Mouse (Mus musculus): Measurements from ENCODE around the gene Zdhhc16. TPM values are rescaled to one million over a fixed set of nuclear protein-coding genes. Genes with fewer than 3 reads are reported as not detected.

Gene Zdhhc16
- polyA plus RNA-seq, 3 experiments from 2014 or later: 38.4 to 48.4 (median 43.2) TPM

DNA sequence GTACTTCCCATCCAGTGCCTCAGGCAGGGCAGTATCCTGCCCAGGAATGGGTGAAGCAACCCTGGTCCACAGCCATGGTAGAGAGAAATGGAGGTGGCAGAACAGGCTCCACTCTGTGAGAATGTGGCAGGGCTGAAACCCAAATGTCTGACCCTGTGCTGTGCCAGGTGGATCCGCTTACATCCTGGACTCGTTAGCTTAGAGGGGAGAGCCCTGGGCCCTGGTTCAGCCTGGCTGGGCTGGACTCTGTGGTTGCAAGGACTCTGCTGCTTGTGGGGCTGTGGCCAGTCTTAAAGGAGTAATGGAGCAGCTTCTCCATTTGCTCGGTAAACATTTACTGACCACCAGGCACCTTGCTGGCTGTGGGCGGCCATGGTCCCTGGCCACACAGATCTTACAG is 53.9 kb downstream of the Zdhhc16 start:
- no peak for ATAC-seq

- ATAC-seq: no peak
Measured at GRCm38 (mm10) chr19:41989810-41990209, 56.5 kb downstream of the Zdhhc16 start.

DNA sequence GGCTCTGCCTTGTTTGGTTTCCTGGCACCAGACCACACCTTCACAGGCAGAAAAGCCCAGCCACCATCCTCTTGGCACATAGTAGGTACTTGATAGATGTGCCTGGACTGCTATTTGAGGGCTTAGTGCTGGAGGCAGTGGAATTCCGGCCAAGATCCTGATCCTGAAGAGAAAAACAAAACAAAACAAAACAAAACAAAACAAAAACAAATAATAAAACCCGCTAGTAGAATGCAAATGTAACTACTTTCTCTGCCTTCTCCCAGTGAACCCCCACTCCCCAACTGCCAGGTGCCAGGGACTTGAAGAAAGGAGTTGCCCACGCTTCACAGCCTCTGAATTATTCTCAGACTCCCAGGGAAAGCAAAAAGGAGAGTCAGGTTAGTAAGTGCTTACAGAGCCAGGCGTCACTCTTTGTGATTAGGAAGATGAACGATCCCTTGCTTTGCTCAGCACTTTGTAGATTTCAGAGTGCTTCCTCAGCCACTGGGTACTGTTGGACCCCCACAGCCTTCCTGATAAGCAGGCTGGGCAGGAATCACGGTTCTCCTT is 58.7 kb downstream of the Zdhhc16 start:
- no peak for ATAC-seq

DNA sequence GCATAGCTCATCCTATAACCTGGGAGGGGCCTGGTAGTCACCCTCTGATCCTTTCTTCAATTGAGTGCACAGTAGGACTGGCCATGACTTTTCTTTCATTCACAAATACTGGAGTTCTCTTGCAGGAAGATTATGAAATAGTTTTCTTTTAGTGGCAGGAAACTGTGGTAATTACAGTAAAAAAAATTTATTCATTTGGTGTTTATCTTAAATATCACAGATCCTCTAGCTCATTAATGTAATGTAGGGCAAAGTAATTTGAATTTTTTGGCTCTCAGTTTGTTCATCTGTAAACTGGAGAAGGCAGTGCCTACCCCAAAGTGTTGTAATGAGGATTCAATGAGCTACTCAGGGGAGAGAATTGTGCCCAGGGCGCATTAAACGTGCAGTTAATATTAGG is 59.7 kb downstream of the Zdhhc16 start:
- no peak for ATAC-seq

GRCm38 (mm10) chr19:41993484-41993883 is 60.2 kb downstream of the Zdhhc16 start:
- no peak for ATAC-seq

Other genes with a start within 250 kb of the Zdhhc16 start
- not detected for gene Slit1, start 189.8 kb upstream of the Zdhhc16 start, polyA plus RNA-seq (2017; shearing (Covaris generic))
- 10 to 100 TPM in 1 of 3 experiments, 1 to 10 TPM in 2; 2.7 to 21.2 (median 2.7) TPM for gene Arhgap19, start 131.4 kb upstream of the Zdhhc16 start, polyA plus RNA-seq (2017; shearing (Covaris generic))
- gene Frat1, start 103.5 kb upstream of the Zdhhc16 start, polyA plus RNA-seq (2017; shearing (Covaris generic)): 10 to 100 TPM in 2 of 3 experiments, 1 to 10 TPM in 1; 7.8 to 24.9 (median 21.2) TPM
- gene Frat2, start 85.3 kb upstream of the Zdhhc16 start, polyA plus RNA-seq (2017; shearing (Covaris generic)): 1 to 10 TPM in 2 of 3 experiments, under 1 TPM in 1; 0.33 to 1.5 (median 1.3) TPM
- 1 to 10 TPM; 5.9 to 8.6 (median 7.5) TPM for gene Rrp12, start 37.3 kb upstream of the Zdhhc16 start, polyA plus RNA-seq (2017; shearing (Covaris generic))
- gene Pgam1, start 21.6 kb upstream of the Zdhhc16 start, polyA plus RNA-seq (2017; shearing (Covaris generic)): 10 to 100 TPM; 52.3 to 81.2 (median 59.2) TPM
- 10 to 100 TPM; 66.9 to 92.2 (median 92.1) TPM for gene Exosc1, start 57 bp upstream of the Zdhhc16 start, polyA plus RNA-seq (2017; shearing (Covaris generic))
- 10 to 100 TPM; 58.6 to 97.5 (median 79.2) TPM for gene Mms19, start 47.7 kb downstream of the Zdhhc16 start, polyA plus RNA-seq (2017; shearing (Covaris generic))
- 1 to 10 TPM; 1.1 to 4.7 (median 3.9) TPM for gene Ubtd1, start 48.3 kb downstream of the Zdhhc16 start, polyA plus RNA-seq (2017; shearing (Covaris generic))
- not detected for gene Ankrd2, start 102.5 kb downstream of the Zdhhc16 start, polyA plus RNA-seq (2017; shearing (Covaris generic))
- gene Hoga1, start 112.1 kb downstream of the Zdhhc16 start, polyA plus RNA-seq (2017; shearing (Covaris generic)): not detected
- not detected for gene 4933411K16Rik, start 118.8 kb downstream of the Zdhhc16 start, polyA plus RNA-seq (2017; shearing (Covaris generic))
- gene Morn4, start 152.9 kb downstream of the Zdhhc16 start, polyA plus RNA-seq (2017; shearing (Covaris generic)): under 1 TPM; 0.55 to 0.75 (median 0.65) TPM
- gene Pi4k2a, start 157.0 kb downstream of the Zdhhc16 start, polyA plus RNA-seq (2017; shearing (Covaris generic)): 10 to 100 TPM in 2 of 3 experiments, 1 to 10 TPM in 1; 8.1 to 16.7 (median 11.9) TPM
- 10 to 100 TPM in 1 of 3 experiments, 1 to 10 TPM in 2; 6.1 to 12.0 (median 6.8) TPM for gene Avpi1, start 195.6 kb downstream of the Zdhhc16 start, polyA plus RNA-seq (2017; shearing (Covaris generic))
- 1 to 10 TPM; 2.9 to 8.7 (median 6.9) TPM for gene Marveld1, start 213.9 kb downstream of the Zdhhc16 start, polyA plus RNA-seq (2017; shearing (Covaris generic))
- gene Zfyve27, start 230.5 kb downstream of the Zdhhc16 start, polyA plus RNA-seq (2017; shearing (Covaris generic)): 10 to 100 TPM; 12.1 to 18.8 (median 17.9) TPM